Mouse (Mus musculus) olfactory bulb, adult 2 months (tissue): ENCODE results near the gene Tshz3.

Source experiments
- CTCF ChIP-seq: fragments of 200-500 bp; IDR thresholded peaks from 2 replicates; pipeline ENCODE4 v1.5.1; 2012; ENCODE audit warnings: low read depth, mild to moderate bottlenecking, low read length, moderate library complexity; ENCODE audit not compliant: insufficient read depth
- POLR2A ChIP-seq: fragments of 200-500 bp; IDR thresholded peaks from 2 replicates; pipeline ENCODE4 v1.6.1; 2012; ENCODE audit warnings: mild to moderate bottlenecking, low read depth, low read length, moderate library complexity; ENCODE audit not compliant: insufficient read depth

GRCm38 (mm10) chr7:36720830-36721229 is 22.9 kb downstream of the Tshz3 start:
- TF ChIP-seq CTCF, result no peak
- no peak for TF ChIP-seq POLR2A
